Mouse (Mus musculus) midbrain, embryonic 10.5 days (tissue): Measurements from ENCODE around the gene Arhgef28. TPM values are rescaled to one million over a fixed set of nuclear protein-coding genes. Genes with fewer than 3 reads are reported as not detected.

Experiments
- DNase-seq: peaks from one replicate; pipeline ENCODE4 v3.0.0-alpha.2; 2017; ENCODE audit warnings: low spot score
- H3K27ac ChIP-seq: fragments of 300-500 bp; sonication (generic); replicated peaks from 2 replicates; pipeline ENCODE4 v1.5.1; 2016; ENCODE audit warnings: mild to moderate bottlenecking
- H3K27me3 ChIP-seq: fragments of 300-500 bp; sonication (generic); 2 replicates; pipeline ENCODE4 v1.6.1; 2016; ENCODE audit warnings: low read depth, mild to moderate bottlenecking; ENCODE audit not compliant: poor library complexity, severe bottlenecking
- H3K36me3 ChIP-seq: fragments of 300-500 bp; sonication (generic); 2 replicates; pipeline ENCODE4 v1.6.1; 2016; ENCODE audit warnings: mild to moderate bottlenecking, moderate library complexity
- H3K4me1 ChIP-seq: fragments of 300-500 bp; sonication (generic); 2 replicates; pipeline ENCODE4 v1.6.1; 2016
- H3K4me3 ChIP-seq: fragments of 300-500 bp; sonication (generic); 2 replicates; pipeline ENCODE4 v1.5.1; 2016; ENCODE audit warnings: mild to moderate bottlenecking, moderate library complexity
- H3K9me3 ChIP-seq: fragments of 300-500 bp; sonication (generic); replicated peaks from 2 replicates; pipeline ENCODE4 v1.6.1; 2016; ENCODE audit warnings: mild to moderate bottlenecking
- WGBS: fragments of 180-500 bp; shearing (Covaris S2); methylation state at CpG from one replicate; pipeline ENCODE4 v1.1.7; 2016; 5-methylcytosine and 5-hydroxymethylcytosine counted together
- polyA plus RNA-seq: library from polyadenylated mRNA; unstranded; fragments of >200 nt; fragmentation: Nextera tagmentation; extraction: Ambion mirVana; gene quantifications from 2 replicates; pipeline ENCODE4 v1.2.1, GENCODE M21; 2016

Gene Arhgef28
- polyA plus RNA-seq, 1 experiment from 2014 or later, result 8.9 TPM

DNA sequence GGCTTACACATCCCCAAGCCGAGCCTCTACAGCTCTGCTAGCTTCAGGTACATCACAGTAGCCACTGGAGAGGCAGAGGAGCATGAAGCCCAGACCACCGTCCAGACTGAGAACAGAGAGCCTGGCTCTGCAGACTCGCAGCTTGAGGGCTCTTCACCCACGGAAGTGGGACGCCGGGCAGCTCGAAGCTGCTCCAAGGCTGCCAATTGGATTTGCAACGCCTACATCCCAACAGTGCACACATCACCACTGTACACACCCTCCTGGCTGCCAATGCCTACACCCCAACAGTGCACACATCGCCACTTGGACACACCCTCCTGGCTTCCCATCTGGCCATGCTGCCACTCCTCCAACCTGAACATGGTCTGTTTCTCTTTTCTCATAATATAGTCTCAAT is 65.6 kb downstream of the Arhgef28 start:
- WGBS, result 81% methylated on average over 9 of the region's 9 CpGs
- DNase-seq, result no peak
- Histone ChIP-seq H3K27ac (no peak overlapping the region), H3K4me3 (no peak overlapping the region), H3K9me3 (no peaks in the 10 kb centered on the region), H3K36me3 (no peaks in the 10 kb centered on the region), H3K4me1 (peaks cover 21% of the 10 kb centered on the region), H3K27me3 (no peaks in the 10 kb centered on the region)

DNA sequence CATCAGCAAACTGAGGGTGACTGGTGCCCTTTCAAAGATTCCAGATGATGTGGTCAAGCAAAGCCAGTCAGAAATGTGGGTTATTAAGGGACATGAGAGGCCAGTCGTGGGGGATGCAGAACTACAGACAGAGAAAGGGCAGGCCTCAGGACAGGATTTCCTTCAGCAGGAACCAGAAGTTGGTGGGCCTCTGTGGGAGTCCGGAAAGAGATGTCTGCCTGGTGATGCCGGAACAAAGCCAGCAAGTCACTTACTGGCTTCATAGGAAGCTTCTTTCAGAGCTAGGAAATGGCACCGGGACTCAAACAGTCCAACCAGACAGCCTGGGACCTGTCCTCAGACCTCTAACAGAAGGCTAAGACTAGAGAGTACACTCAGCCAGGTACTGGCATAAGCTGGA is 67.5 kb downstream of the Arhgef28 start:
- 70% methylated on average over 4 of the region's 4 CpGs for WGBS
- peaks cover 20% of the 10 kb centered on the region for H3K4me1 ChIP-seq
- H3K27ac ChIP-seq, result no peak overlapping the region
- H3K9me3 ChIP-seq, result no peaks in the 10 kb centered on the region
- H3K4me3 ChIP-seq, result no peak overlapping the region
- no peak for DNase-seq
- H3K27me3 ChIP-seq, result no peaks in the 10 kb centered on the region
- H3K36me3 ChIP-seq, result no peaks in the 10 kb centered on the region

DNA sequence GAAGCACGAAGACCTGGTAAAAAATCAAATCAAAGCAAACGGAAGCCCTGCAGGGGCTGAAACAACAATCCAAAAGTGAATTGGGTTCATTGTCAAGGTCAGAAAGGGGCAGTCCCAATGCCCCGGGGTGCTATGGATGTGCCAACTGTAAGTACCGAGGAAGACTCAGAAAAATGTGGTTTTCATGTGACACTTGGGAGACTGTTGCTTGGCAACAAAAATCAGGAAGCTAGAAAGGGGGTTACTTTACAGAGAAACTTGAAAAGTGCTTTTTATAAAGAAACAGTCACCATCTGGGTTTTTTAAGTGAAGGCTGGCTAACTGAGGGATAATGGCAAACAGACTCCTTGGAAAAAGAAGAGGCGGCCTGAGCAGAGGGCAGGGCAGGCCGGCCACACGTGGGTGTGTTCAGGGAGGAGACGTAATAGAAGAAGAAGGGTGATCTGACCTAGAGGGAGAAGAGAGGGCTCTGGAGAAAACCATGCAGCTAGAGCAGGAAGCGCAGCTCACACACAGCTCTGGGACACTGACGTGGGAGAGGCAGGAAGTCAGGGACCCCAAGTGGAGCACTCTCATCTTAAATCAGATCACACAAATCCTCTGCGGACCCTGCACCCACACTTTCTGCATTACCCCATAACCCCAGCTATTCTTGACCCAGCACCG is 70.2 kb downstream of the Arhgef28 start:
- Histone ChIP-seq H3K4me1 (peaks cover 20% of the 10 kb centered on the region), H3K4me3 (no peak overlapping the region), H3K36me3 (no peaks in the 10 kb centered on the region), H3K27ac (peak overlapping the region; percentile 38; the same call in 1 of the 2 replicates), H3K27me3 (no peaks in the 10 kb centered on the region), H3K9me3 (no peaks in the 10 kb centered on the region)
- DNase-seq, result no peak
- 66% methylated on average over 12 of the region's 12 CpGs for WGBS

DNA sequence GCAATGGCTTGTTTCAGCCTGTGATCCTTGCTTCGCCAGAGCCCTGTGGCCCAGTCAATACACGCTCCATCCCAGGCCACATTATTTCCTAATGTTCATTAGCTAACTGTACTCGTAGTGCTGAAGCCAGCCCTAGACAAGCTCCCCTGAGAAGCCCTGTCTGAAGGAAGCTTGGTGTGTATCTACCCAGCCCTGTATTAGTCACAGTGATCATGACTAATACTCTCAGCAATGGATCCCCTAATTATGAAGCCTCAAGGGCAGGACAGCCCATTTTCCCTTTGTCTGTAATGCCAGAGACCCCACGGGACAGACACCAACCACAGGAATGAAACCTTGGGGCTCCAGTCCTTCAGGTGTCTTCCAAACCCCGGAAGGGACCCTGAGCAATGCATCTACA is 73.3 kb downstream of the Arhgef28 start:
- H3K4me1 ChIP-seq, result peaks cover 17% of the 10 kb centered on the region
- WGBS, result 87% methylated on average over 5 of the region's 5 CpGs
- H3K36me3 ChIP-seq, result no peaks in the 10 kb centered on the region
- H3K9me3 ChIP-seq, result no peaks in the 10 kb centered on the region
- H3K4me3 ChIP-seq, result no peak overlapping the region
- no peak overlapping the region for H3K27ac ChIP-seq
- no peaks in the 10 kb centered on the region for H3K27me3 ChIP-seq
- no peak for DNase-seq

DNA sequence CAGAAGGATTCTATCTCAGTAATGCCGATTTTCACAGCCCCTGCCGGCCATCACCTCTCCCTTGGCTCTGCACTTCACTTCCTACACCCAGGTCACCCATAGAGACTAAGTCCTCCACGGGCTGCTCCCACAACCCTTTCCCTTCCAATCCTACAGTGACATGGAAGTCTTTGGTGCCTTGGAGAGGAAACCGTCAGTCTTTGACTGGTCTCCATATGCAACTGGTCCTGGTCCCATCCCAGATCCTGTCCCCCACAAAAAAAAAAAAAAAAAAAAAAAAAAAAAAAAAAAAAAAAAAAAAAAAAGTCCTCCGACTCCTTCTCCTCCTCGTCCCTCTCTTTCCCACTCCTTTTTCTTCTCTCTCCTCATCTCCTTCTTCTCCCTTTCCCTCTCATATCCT is 74.0 kb downstream of the Arhgef28 start:
- Histone ChIP-seq H3K4me1 (peaks cover 17% of the 10 kb centered on the region), H3K9me3 (no peaks in the 10 kb centered on the region), H3K36me3 (no peaks in the 10 kb centered on the region), H3K4me3 (no peak overlapping the region), H3K27me3 (no peaks in the 10 kb centered on the region), H3K27ac (no peak overlapping the region)
- WGBS, result 81% methylated on average over 6 of the region's 6 CpGs
- no peak for DNase-seq

DNA sequence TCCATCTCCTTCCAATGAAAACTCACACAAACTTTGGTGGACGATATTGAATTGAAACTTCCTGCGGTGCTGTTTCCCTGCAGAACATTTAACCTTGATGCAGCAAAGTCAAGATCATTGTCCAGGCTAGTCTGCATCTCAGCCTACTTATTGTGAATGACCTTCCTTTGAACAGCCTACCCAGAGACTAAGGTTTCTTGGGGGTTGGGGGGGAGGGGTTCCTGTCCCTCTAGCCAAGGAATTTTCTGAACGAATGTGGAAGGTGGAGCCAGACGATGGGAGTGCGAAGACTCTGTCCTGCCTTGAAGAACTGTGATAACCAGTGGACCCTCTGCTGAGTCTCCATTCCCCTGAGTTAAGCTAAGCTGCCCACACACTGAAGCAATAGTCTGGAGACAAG is 80.6 kb downstream of the Arhgef28 start:
- Histone ChIP-seq H3K9me3 (no peaks in the 10 kb centered on the region), H3K36me3 (no peaks in the 10 kb centered on the region), H3K27ac (no peak overlapping the region), H3K27me3 (no peaks in the 10 kb centered on the region), H3K4me3 (no peak overlapping the region), H3K4me1 (peaks cover 2% of the 10 kb centered on the region; the same call in 1 of the 2 replicates)
- no peak for DNase-seq
- WGBS, result 85% methylated on average over 5 of the region's 5 CpGs

DNA sequence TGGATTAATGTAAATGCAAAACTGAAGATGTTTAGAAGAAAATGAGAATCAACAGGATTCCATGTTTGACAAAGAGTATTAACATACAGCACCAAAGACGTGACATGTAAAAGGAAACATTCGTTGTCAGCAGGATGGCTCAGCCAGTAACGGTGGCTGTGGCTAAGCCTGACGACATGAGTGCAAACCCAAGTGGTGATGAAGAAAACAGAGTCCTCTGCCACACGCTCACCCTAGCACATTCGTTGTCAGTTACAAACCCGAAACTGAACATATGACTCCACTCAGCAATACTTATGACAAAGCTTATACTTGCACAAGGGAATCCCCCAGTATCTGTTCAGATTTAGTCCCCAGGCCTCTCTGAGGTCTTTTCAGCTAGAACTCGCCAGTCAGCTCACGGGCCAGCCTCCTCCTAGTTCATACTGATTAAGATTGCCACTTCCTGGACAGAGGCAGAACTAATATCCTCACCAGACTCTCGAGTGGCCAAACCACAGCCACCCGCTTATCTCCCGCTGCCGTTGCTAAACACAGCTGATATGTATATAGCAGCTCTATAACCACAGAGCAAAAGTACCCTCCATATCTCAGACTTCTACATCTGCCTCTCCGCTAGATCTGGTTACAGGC is 82.0 kb downstream of the Arhgef28 start:
- no peak overlapping the region for H3K27ac ChIP-seq
- H3K27me3 ChIP-seq, result no peaks in the 10 kb centered on the region
- peaks cover 9% of the 10 kb centered on the region; the same call in 1 of the 2 replicates for H3K4me1 ChIP-seq
- WGBS, result 84% methylated on average over 14 of the region's 14 CpGs
- no peaks in the 10 kb centered on the region for H3K9me3 ChIP-seq
- no peaks in the 10 kb centered on the region for H3K36me3 ChIP-seq
- DNase-seq, result no peak
- H3K4me3 ChIP-seq, result no peak overlapping the region

DNA sequence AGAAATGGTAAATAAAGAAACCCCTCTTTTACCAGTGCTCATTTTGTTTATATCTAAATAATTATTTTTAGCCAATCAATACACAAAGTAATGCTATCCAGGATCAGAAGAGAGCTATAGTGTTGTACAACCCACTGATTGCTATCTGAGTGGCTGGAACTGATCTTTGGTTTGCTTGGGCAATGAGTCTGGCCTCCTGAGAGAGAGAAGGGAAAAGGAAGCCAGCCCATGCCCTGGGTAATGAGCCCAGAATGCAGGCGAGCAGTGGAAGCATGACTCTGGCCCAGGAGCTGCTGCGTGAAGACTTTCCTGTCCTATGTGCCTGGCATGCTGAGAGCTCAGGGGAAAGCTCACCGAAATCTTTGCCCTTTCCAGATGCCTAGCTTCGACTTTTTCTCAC is 83.5 kb downstream of the Arhgef28 start:
- Histone ChIP-seq H3K9me3 (no peaks in the 10 kb centered on the region), H3K27me3 (no peaks in the 10 kb centered on the region), H3K36me3 (no peaks in the 10 kb centered on the region), H3K4me1 (peaks cover 12% of the 10 kb centered on the region), H3K4me3 (no peak overlapping the region), H3K27ac (no peak overlapping the region)
- DNase-seq, result no peak
- WGBS, result 83% methylated on average over 4 of the region's 4 CpGs

DNA sequence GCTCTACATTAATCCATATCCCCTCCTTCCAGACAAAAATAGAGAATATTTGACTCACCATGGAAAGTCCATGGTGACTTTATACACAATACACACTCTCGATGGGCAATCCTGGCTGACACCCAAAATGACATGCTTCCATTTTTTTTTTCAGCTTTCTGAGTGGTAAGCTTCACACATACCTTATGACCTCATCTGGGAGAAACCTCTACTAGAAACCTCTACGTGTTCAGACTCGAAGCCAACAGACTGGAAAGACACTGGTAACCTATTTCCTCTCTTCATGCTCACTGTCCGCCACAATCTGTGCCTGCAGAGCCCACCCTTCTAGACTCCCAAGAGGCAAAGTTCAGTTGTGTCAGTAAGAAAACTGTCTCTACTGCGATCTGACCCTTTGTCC is 84.2 kb downstream of the Arhgef28 start:
- H3K4me1 ChIP-seq, result peaks cover 12% of the 10 kb centered on the region
- H3K36me3 ChIP-seq, result no peaks in the 10 kb centered on the region
- H3K27ac ChIP-seq, result no peak overlapping the region
- no peak overlapping the region for H3K4me3 ChIP-seq
- DNase-seq, result no peak
- no peaks in the 10 kb centered on the region for H3K9me3 ChIP-seq
- no peaks in the 10 kb centered on the region for H3K27me3 ChIP-seq
- 84% methylated on average over 5 of the region's 5 CpGs for WGBS

DNA sequence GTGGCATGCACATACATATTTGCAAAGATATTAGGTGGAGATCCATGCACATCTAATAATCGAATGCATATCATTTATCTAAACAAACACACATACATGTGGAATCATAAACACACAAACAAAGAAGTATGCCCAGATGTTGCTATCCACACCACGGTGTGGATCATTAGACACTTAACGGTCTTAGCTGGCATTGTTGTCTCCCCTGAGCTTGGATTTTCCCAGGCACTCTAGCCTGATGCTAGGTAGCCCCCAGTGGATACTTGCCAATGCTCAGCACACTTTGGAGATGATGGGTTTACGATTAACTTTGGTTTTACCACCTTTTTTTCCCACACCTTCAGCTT is 85.1 kb downstream of the Arhgef28 start:
- Histone ChIP-seq H3K4me1 (peaks cover 12% of the 10 kb centered on the region), H3K27me3 (no peaks in the 10 kb centered on the region), H3K27ac (no peak overlapping the region), H3K4me3 (no peak overlapping the region), H3K9me3 (no peaks in the 10 kb centered on the region), H3K36me3 (no peaks in the 10 kb centered on the region)
- DNase-seq, result no peak
- WGBS, result 93% methylated on average over 4 of the region's 4 CpGs

DNA sequence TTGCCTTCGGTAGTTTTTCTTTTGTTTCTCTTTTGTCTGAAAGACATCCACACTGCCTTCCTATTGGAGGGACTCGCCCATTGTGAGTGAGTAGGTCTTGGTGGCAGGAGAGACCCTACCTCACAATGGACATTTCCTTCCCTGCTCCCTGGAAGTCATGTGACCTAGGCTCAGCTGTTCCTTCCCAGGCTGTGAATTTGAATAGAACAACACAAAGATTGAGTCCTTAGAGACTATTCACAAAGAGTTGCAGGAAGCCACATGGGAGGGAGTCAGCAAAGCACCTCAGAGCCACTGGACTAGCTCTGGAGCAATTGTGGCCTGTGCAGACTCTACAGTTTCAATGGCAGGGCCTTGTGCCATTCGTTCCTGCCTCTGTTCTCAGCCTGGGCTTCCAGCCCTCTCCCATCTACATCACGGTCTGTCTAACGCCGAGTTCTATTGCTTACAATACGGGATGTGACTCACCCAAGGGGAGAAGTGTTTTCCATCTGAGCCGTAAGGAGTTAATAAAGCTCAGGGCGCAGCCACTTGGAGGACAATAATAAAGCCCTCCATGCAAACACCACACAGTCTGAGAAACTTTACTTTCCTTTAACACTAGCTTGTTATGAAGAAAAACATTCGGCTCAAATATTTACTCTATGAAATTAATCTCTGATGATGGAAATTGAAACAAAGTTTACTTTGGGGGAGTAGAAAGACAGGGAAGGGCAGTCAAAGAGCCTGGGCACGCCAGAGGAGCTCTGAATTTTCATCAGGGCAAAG is 85.7 kb downstream of the Arhgef28 start:
- Histone ChIP-seq H3K4me1 (peaks cover 14% of the 10 kb centered on the region), H3K4me3 (no peak overlapping the region), H3K36me3 (no peaks in the 10 kb centered on the region), H3K27ac (0 out of 2 replicates have a peak overlapping the region, but pooled peaks have one; percentile 29), H3K27me3 (no peaks in the 10 kb centered on the region), H3K9me3 (no peaks in the 10 kb centered on the region)
- WGBS, result 79% methylated on average over 11 of the region's 11 CpGs
- no peak for DNase-seq

DNA sequence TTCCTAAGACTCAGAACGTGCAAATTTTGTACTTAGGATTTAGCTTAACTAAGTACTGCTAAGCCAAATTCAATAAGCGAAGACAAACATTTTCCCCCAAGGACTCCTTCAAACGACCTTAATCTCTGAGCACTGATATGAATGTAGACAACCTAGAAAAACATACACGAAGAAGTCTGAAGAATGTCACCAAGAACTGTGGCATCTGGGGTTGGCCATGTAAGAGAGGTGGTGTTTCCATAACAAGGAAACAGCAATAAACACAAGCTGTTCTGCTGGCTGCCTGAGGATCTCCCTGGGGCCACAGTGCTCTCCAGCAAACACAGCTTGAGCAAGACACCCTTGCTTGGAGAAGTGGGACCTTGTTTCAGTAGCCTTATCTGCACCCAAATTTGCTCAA is 87.9 kb downstream of the Arhgef28 start:
- no peak for DNase-seq
- peaks cover 19% of the 10 kb centered on the region for H3K4me1 ChIP-seq
- no peak overlapping the region for H3K4me3 ChIP-seq
- H3K9me3 ChIP-seq, result no peaks in the 10 kb centered on the region
- 73% methylated on average over 4 of the region's 4 CpGs for WGBS
- no peak overlapping the region for H3K27ac ChIP-seq
- H3K36me3 ChIP-seq, result no peaks in the 10 kb centered on the region
- no peaks in the 10 kb centered on the region for H3K27me3 ChIP-seq
